In the genomic region with DNA sequence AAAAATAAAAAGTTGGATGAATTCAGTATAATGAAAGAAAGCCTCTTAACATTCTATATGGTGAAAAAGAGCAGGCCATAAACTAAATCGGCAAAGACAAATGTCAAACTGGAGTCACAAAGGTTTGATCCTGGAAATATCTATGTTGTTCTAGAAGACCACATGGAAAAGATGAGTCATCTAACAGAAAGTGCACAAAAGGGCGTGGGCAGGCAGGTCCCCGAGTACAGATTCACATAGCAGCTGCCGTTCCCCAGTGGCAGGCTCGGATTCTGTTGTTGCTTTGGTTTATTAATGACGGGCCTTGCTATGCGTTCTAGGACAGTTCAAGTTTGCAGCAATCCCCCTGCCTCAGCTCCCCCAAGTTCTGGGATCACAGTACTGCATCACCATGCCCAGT, we compare ENCODE assay signal across 17 mouse cellular contexts. TPM values are rescaled to one million over a fixed set of nuclear protein-coding genes. Genes with fewer than 3 reads are reported as not detected.
DNase-seq lines count a peak whose midpoint lies in the region.
"Had no signal": no experiment of that assay in that cellular context is flagged by ENCODE, and none has a peak within 500 bp of the region (broad histone marks: within the 10 kb centered on the region; RNA-seq: fewer than 3 reads in every experiment).

No protein-coding gene starts in this region.

- peak; percentile 70 for DNase-seq in layer of hippocampus, adult 11-12 months (ENCODE audit: low spot score)
- no peak for DNase-seq in layer of hippocampus, postnatal 10 days (ENCODE audit: low spot score in 2 of 2)
- peak; percentile 64 for DNase-seq in brain, adult 2 months (ENCODE audit: low read depth, low spot score)
- peak; percentile 52 for DNase-seq in layer of hippocampus, adult 9-10 months (ENCODE audit: low spot score)
- no peak for DNase-seq in right cerebral cortex, postnatal 4 days
- DNase-seq in cerebellum, postnatal 36 days = no peak
- no peak for DNase-seq in adrenal gland, adult 2 months
- DNase-seq: adrenal gland, postnatal 14 days; B cell, adult 2 months; cerebellum, adult 11-12 months; cerebellum, adult 8-10 months; cerebellum, postnatal 10 days; gastrocnemius, postnatal 10 days; gastrocnemius, postnatal 36 days; heart, adult 2 months; heart, postnatal 14 days; heart, postnatal 4 days had no signal

RNA-seq across cellular contexts. Expression of gene Atp2b2, which starts 12.9 kb away (rescaled TPM):
- 100 to 1,000 TPM; 243 to 256 TPM for total RNA-seq in layer of hippocampus, postnatal 10 days (2021)
- total RNA-seq in adrenal gland, adult 2 months (2021) = 1 to 10 TPM; 3.9 to 8.5 TPM
- 1.5 and 2.1 TPM in 2 replicates for polyA plus RNA-seq in adrenal gland, adult 2 months (2012; rRNA removed)

Comparison
In these comparisons a context has a peak if more than half of its experiments do, and no peak if none do; other contexts are left out.
1. DNase-seq: peak in layer of hippocampus, adult 11-12 months (single experiment), brain, adult 2 months (single experiment) and layer of hippocampus, adult 9-10 months (single experiment); none in layer of hippocampus, postnatal 10 days (0 of 2), right cerebral cortex, postnatal 4 days (single experiment), cerebellum, postnatal 36 days (0 of 2) and adrenal gland, adult 2 months (single experiment).
2. RNA of gene Atp2b2, which starts 12.9 kb away (total RNA-seq): 243 to 256 TPM in layer of hippocampus, postnatal 10 days; 3.9 to 8.5 TPM in adrenal gland, adult 2 months; every median in the first group is over 10 times any median in the second.